Mouse (Mus musculus): ENCODE results near the gene 4921509C19Rik.
"Not testable (repeated sequence)": the region's sequence is repeated elsewhere in the genome, so short reads cannot be mapped to it uniquely, and the experiment has no call there.

DNA sequence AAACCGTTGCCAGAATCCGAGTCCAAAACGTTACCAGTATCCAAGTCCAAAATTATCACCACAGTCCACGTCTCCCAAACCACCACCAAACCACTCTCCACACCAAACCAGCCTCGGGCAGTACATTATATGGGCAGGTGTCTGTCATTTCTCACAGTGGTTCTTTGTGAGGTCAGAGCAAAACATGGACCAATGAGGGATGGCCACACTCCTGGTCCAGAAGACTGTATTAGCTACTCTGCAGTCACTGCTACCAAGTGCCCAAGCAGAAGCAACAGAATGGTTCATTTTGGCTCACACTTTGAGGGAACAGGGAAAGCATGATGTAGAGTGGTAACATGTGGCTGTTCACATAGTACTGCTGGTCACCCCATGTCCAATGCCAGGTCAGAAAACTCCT is at the start of gene 4921509C19Rik:
- not testable (repeated sequence) for TF ChIP-seq EP300 (IDR thresholded peaks at IDR 0.05; ENCODE audit: insufficient read depth, low read depth, low read length); POLR2A (IDR thresholded peaks at IDR 0.05; ENCODE audit: insufficient read depth, low read length); CTCF (IDR thresholded peaks at IDR 0.05; ENCODE audit: low read depth, low read length)
